Comparison of ENCODE assay signal across 18 mouse cellular contexts in genomic region chr17:27675453-27675852, GRCm38 (mm10). TPM values are rescaled to one million over a fixed set of nuclear protein-coding genes. Genes with fewer than 3 reads are reported as not detected.
DNase-seq lines count a peak whose midpoint lies in the region; ATAC-seq and TF ChIP-seq lines count a peak whose summit lies in the region.
"Had no signal": no experiment of that assay in that cellular context is flagged by ENCODE, and none has a peak within 500 bp of the region (broad histone marks: within the 10 kb centered on the region; RNA-seq: fewer than 3 reads in every experiment).

No protein-coding gene starts in this region.

- no peaks in the 10 kb centered on the region for H3K36me3 ChIP-seq in heart, adult 2 months (ENCODE audit: control insufficient read depth, insufficient read depth, low read length)
- H3K36me3 ChIP-seq in heart, embryonic 12.5 days, result no peaks in the 10 kb centered on the region
- H3K36me3 ChIP-seq in liver, postnatal 0 days (replicated peaks; ENCODE audit: insufficient read depth, low read length), result no peaks in the 10 kb centered on the region
- H3K36me3 ChIP-seq in liver, embryonic 11.5 days (ENCODE audit: control insufficient read depth, insufficient read depth, low read length), result no peaks in the 10 kb centered on the region
- H3K36me3 ChIP-seq: embryonic facial prominence, embryonic 10.5 days; forebrain, embryonic 10.5 days; hindbrain, embryonic 15.5 days; stomach, embryonic 15.5 days had no signal

- intact Hi-C loops in heart, adult 2 months (cut with DNase I), result no loop called here
- intact Hi-C loops in left cerebral cortex, postnatal 36 days (cut with DNase I), result loop anchor here (2.0 kb wide), 1 partner anchor 19 kb away; no protein-coding TSS in a partner anchor

- H3K9me3 ChIP-seq in heart, embryonic 12.5 days (replicated peaks), result no peaks in the 10 kb centered on the region
- no peaks in the 10 kb centered on the region for H3K9me3 ChIP-seq in liver, postnatal 0 days (ENCODE audit: low read length)
- no peaks in the 10 kb centered on the region for H3K9me3 ChIP-seq in liver, embryonic 11.5 days (ENCODE audit: control insufficient read depth, low read length)
- H3K9me3 ChIP-seq: embryonic facial prominence, embryonic 10.5 days; forebrain, embryonic 10.5 days; hindbrain, embryonic 15.5 days; stomach, embryonic 15.5 days had no signal

- WGBS in heart, adult 2 months, result 43% methylated on average over 9 of the region's 9 CpGs
- 57% methylated on average over 9 of the region's 9 CpGs for WGBS in heart, embryonic 12.5 days
- 42% methylated on average over 9 of the region's 9 CpGs for WGBS in liver, postnatal 0 days (ENCODE audit: insufficient replicate concordance)
- 53% methylated on average over 9 of the region's 9 CpGs for WGBS in liver, embryonic 11.5 days

- no peaks in the 10 kb centered on the region for H3K4me1 ChIP-seq in heart, adult 2 months (ENCODE audit: control insufficient read depth, insufficient read depth, low read length)
- H3K4me1 ChIP-seq in heart, embryonic 12.5 days (replicated peaks), result peaks cover 13% of the 10 kb centered on the region
- H3K4me1 ChIP-seq in liver, postnatal 0 days (ENCODE audit: insufficient read depth), result no peaks in the 10 kb centered on the region
- H3K4me1 ChIP-seq in liver, embryonic 11.5 days (replicated peaks; ENCODE audit: control insufficient read depth, insufficient read depth, low read length), result peaks cover 8% of the 10 kb centered on the region; the same call in 1 of the 2 replicates
- H3K4me1 ChIP-seq: stomach, embryonic 15.5 days had no signal

- no peak overlapping the region for H3K9ac ChIP-seq in heart, adult 2 months (ENCODE audit: low read depth, low read length)
- no peak overlapping the region for H3K9ac ChIP-seq in heart, embryonic 12.5 days
- no peak overlapping the region for H3K9ac ChIP-seq in liver, postnatal 0 days (replicated peaks)
- no peak overlapping the region for H3K9ac ChIP-seq in liver, embryonic 11.5 days (ENCODE audit: low read depth, low read length)
- H3K9ac ChIP-seq: hindbrain, embryonic 15.5 days; stomach, embryonic 15.5 days had no signal

- no peak overlapping the region for H3K4me3 ChIP-seq in heart, adult 2 months
- H3K4me3 ChIP-seq in heart, embryonic 12.5 days, result no peak overlapping the region
- no peak overlapping the region for H3K4me3 ChIP-seq in liver, postnatal 0 days (ENCODE audit: low read depth, low read length)
- H3K4me3 ChIP-seq in liver, embryonic 11.5 days (ENCODE audit: low read depth, low read length), result no peak overlapping the region
- H3K4me3 ChIP-seq: embryonic facial prominence, embryonic 10.5 days; forebrain, embryonic 10.5 days; hindbrain, embryonic 15.5 days; stomach, embryonic 15.5 days had no signal

- no peak for ATAC-seq in heart, embryonic 12.5 days (ENCODE audit: insufficient number of reproducible peaks, low FRiP score)
- no peak for ATAC-seq in liver, postnatal 0 days
- ATAC-seq in liver, embryonic 11.5 days (replicated peaks; ENCODE audit: low FRiP score), result no peak

- H3K79me2 ChIP-seq in heart, adult 2 months (replicated peaks; ENCODE audit: control insufficient read depth, insufficient read depth, low read length), result no peaks in the 10 kb centered on the region

- peak; percentile 13; the same call in 1 of the 2 replicates for TF ChIP-seq CTCF in heart, adult 2 months (IDR thresholded peaks at IDR 0.05)
- peak; percentile 36 for TF ChIP-seq CTCF in liver, postnatal 0 days (IDR thresholded peaks at IDR 0.05; ENCODE audit: low read depth)

- H3K27me3 ChIP-seq in heart, adult 2 months (ENCODE audit: control insufficient read depth, insufficient read depth, low read length), result no peaks in the 10 kb centered on the region
- H3K27me3 ChIP-seq in heart, embryonic 12.5 days (replicated peaks), result no peaks in the 10 kb centered on the region
- H3K27me3 ChIP-seq in liver, postnatal 0 days (ENCODE audit: insufficient read depth, low read length), result no peaks in the 10 kb centered on the region
- no peaks in the 10 kb centered on the region for H3K27me3 ChIP-seq in liver, embryonic 11.5 days (replicated peaks; ENCODE audit: control insufficient read depth, insufficient read depth, low read length)
- H3K27me3 ChIP-seq: hindbrain, embryonic 15.5 days; stomach, embryonic 15.5 days had no signal

- no peak for DNase-seq in heart, adult 2 months
- no peak for DNase-seq in liver, postnatal 0 days
- no peak for DNase-seq in liver, embryonic 11.5 days (ENCODE audit: low spot score)
- peak; percentile 76 for DNase-seq in ES-CJ7 (ENCODE audit: low read depth, low spot score)
- DNase-seq in induced T-regulatory cell, adult 2 months (ENCODE audit: low read depth), result peak; percentile 25
- DNase-seq in left cerebral cortex, postnatal 36 days (ENCODE audit: low spot score in 2 of 2), result no peak
- DNase-seq: midbrain, embryonic 14.5 days; right cerebral cortex, postnatal 25 days had no signal

- no peak for TF ChIP-seq POLR2A in heart, adult 2 months (IDR thresholded peaks at IDR 0.05; ENCODE audit: insufficient read depth, low read depth, low read length)

- H3K27ac ChIP-seq in heart, adult 2 months, result no peak overlapping the region
- no peak overlapping the region for H3K27ac ChIP-seq in heart, embryonic 12.5 days (ENCODE audit: poor library complexity, severe bottlenecking)
- no peak overlapping the region for H3K27ac ChIP-seq in liver, postnatal 0 days (ENCODE audit: low read depth)
- H3K27ac ChIP-seq in liver, embryonic 11.5 days (ENCODE audit: low read depth, low read length), result no peak overlapping the region
- H3K27ac ChIP-seq: embryonic facial prominence, embryonic 10.5 days; forebrain, embryonic 10.5 days; hindbrain, embryonic 15.5 days; stomach, embryonic 15.5 days had no signal

- no peak for TF ChIP-seq EP300 in heart, adult 2 months (IDR thresholded peaks at IDR 0.05; ENCODE audit: insufficient read depth, low read depth, low read length)
- no peak for TF ChIP-seq EP300 in liver, postnatal 0 days (IDR thresholded peaks at IDR 0.05; ENCODE audit: low read depth)

- H3K4me2 ChIP-seq in heart, embryonic 12.5 days, result no peak overlapping the region
- H3K4me2 ChIP-seq in liver, postnatal 0 days (ENCODE audit: low read depth, low read length), result no peak overlapping the region
- no peak overlapping the region for H3K4me2 ChIP-seq in liver, embryonic 11.5 days
- H3K4me2 ChIP-seq: heart, embryonic 11.5 days; hindbrain, embryonic 15.5 days; stomach, embryonic 15.5 days had no signal

RNA-seq across cellular contexts. Expression of gene Pacsin1, which starts 20.1 kb away (rescaled TPM):
- total RNA-seq in heart, adult 2 months (2021), result under 1 TPM; 0.44 to 0.45 TPM
- 0.29 and 0.61 TPM in 2 replicates for polyA plus RNA-seq in heart, adult 2 months (2012; rRNA removed)
- polyA plus RNA-seq in heart, embryonic 12.5 days (2016; fragmentation: Nextera tagmentation; extraction: Ambion mirVana), result 1.4 and 1.7 TPM in 2 replicates
- 0.27 and 0.29 TPM in 2 replicates for polyA plus RNA-seq in liver, postnatal 0 days (2015; fragmentation: Nextera tagmentation; extraction: Ambion mirVana)
- polyA plus RNA-seq in liver, embryonic 11.5 days (2014; fragmentation: Nextera tagmentation; extraction: Ambion mirVana), result 0.71 and 0.75 TPM in 2 replicates
- 100 to 1,000 TPM; 422 to 452 TPM for total RNA-seq in left cerebral cortex, postnatal 36 days (2021)

RNA-seq across cellular contexts. Expression of gene Rps10, which starts 39.0 kb away (rescaled TPM):
- 100 to 1,000 TPM; 529 to 604 TPM for total RNA-seq in heart, adult 2 months (2021)
- 448 and 482 TPM in 2 replicates for polyA plus RNA-seq in heart, adult 2 months (2012; rRNA removed)
- polyA plus RNA-seq in heart, embryonic 12.5 days (2016; fragmentation: Nextera tagmentation; extraction: Ambion mirVana), result 611 and 625 TPM in 2 replicates
- 523 and 535 TPM in 2 replicates for polyA plus RNA-seq in liver, postnatal 0 days (2015; fragmentation: Nextera tagmentation; extraction: Ambion mirVana)
- polyA plus RNA-seq in liver, embryonic 11.5 days (2014; fragmentation: Nextera tagmentation; extraction: Ambion mirVana), result 1,138 and 1,235 TPM in 2 replicates
- 100 to 1,000 TPM; 430 to 478 TPM for total RNA-seq in left cerebral cortex, postnatal 36 days (2021)

RNA-seq across cellular contexts. Expression of gene RPS10-NUDT3, which starts 40.4 kb away (rescaled TPM):
- not detected for total RNA-seq in heart, adult 2 months (2021)
- polyA plus RNA-seq in heart, adult 2 months (2012; rRNA removed), result not detected in 2 replicates
- not detected in 2 replicates for polyA plus RNA-seq in heart, embryonic 12.5 days (2016; fragmentation: Nextera tagmentation; extraction: Ambion mirVana)
- not detected in 2 replicates for polyA plus RNA-seq in liver, postnatal 0 days (2015; fragmentation: Nextera tagmentation; extraction: Ambion mirVana)
- polyA plus RNA-seq in liver, embryonic 11.5 days (2014; fragmentation: Nextera tagmentation; extraction: Ambion mirVana), result not detected in 2 replicates
- not detected for total RNA-seq in left cerebral cortex, postnatal 36 days (2021)
- polyA plus RNA-seq: embryonic facial prominence, embryonic 10.5 days; forebrain, embryonic 10.5 days; heart, embryonic 11.5 days; hindbrain, embryonic 15.5 days; kidney, embryonic 16.5 days; lung, embryonic 16.5 days; midbrain, embryonic 14.5 days; neural tube, embryonic 14.5 days; stomach, embryonic 15.5 days had no signal

RNA-seq across cellular contexts. Expression of gene Nudt3, which starts 52.2 kb away (rescaled TPM):
- 100 to 1,000 TPM; 330 to 346 TPM for total RNA-seq in heart, adult 2 months (2021)
- 143 and 189 TPM in 2 replicates for polyA plus RNA-seq in heart, adult 2 months (2012; rRNA removed)
- polyA plus RNA-seq in heart, embryonic 12.5 days (2016; fragmentation: Nextera tagmentation; extraction: Ambion mirVana), result 106 and 110 TPM in 2 replicates
- polyA plus RNA-seq in liver, postnatal 0 days (2015; fragmentation: Nextera tagmentation; extraction: Ambion mirVana), result 17.9 and 20.2 TPM in 2 replicates
- 19.6 and 26.1 TPM in 2 replicates for polyA plus RNA-seq in liver, embryonic 11.5 days (2014; fragmentation: Nextera tagmentation; extraction: Ambion mirVana)
- 100 to 1,000 TPM; 511 to 604 TPM for total RNA-seq in left cerebral cortex, postnatal 36 days (2021)

RNA-seq across cellular contexts. Expression of gene Spdef, which starts 53.3 kb away (rescaled TPM):
- not detected for total RNA-seq in heart, adult 2 months (2021)
- polyA plus RNA-seq in heart, adult 2 months (2012; rRNA removed), result 0.09 and 0.21 TPM in 2 replicates
- 0.18 TPM in 1 of 2 replicates, not detected in the other for polyA plus RNA-seq in heart, embryonic 12.5 days (2016; fragmentation: Nextera tagmentation; extraction: Ambion mirVana)
- 0.08 TPM in 1 of 2 replicates, not detected in the other for polyA plus RNA-seq in liver, postnatal 0 days (2015; fragmentation: Nextera tagmentation; extraction: Ambion mirVana)
- polyA plus RNA-seq in liver, embryonic 11.5 days (2014; fragmentation: Nextera tagmentation; extraction: Ambion mirVana), result 0.32 TPM in 1 of 2 replicates, not detected in the other
- total RNA-seq in left cerebral cortex, postnatal 36 days (2021), result under 1 TPM; 0.48 to 0.49 TPM
- total RNA-seq: gastrocnemius, adult 8-10 months had no signal

Comparison
In these comparisons a context has a peak if more than half of its experiments do, and no peak if none do; other contexts are left out.
1. DNase-seq: peak in ES-CJ7 (single experiment) and induced T-regulatory cell, adult 2 months (single experiment); none in heart, adult 2 months (0 of 2), liver, postnatal 0 days (single experiment), liver, embryonic 11.5 days (single experiment) and left cerebral cortex, postnatal 36 days (0 of 2).